Mouse (Mus musculus): ENCODE results near the gene Pdcl3.

The Pdcl3 gene

GRCm38 (mm10) chr1:38985308-38985707 is at the start of gene Pdcl3:
Gene Pdcl3 (plus strand): TSS chr1:38985608.
- no peak for DNase-seq (ENCODE audit: low spot score)

GRCm38 (mm10) chr1:38936780-38937179 is 48.6 kb upstream of the Pdcl3 start:
- DNase-seq (ENCODE audit: low spot score) = peak; percentile 38

GRCm38 (mm10) chr1:38938849-38939248 is 46.6 kb upstream of the Pdcl3 start, which contains the start of gene Nms:
Gene Nms (plus strand): TSS chr1:38939149.
- DNase-seq (ENCODE audit: low spot score) = no peak

DNA sequence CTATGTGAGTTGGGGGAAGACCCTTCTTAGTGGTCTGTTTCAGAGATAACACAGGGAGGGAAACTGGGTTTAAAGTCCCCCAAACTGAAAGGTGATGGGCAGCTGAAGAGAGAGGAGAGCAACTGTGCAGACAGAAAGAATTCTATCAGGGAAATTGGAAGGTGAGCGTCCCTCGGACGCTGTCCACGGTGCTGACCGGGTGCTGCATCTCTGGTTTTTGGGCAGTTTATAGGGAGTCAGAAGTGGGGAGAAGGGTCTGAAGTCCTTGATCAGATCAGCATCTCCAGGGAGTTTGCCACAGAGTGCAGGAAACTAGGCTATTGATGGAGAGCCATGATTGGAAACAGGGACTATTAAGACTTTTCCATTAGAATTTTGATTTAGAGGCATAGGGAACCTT is 45.8 kb upstream of the Pdcl3 start:
- DNase-seq (ENCODE audit: low spot score) = no peak

DNA sequence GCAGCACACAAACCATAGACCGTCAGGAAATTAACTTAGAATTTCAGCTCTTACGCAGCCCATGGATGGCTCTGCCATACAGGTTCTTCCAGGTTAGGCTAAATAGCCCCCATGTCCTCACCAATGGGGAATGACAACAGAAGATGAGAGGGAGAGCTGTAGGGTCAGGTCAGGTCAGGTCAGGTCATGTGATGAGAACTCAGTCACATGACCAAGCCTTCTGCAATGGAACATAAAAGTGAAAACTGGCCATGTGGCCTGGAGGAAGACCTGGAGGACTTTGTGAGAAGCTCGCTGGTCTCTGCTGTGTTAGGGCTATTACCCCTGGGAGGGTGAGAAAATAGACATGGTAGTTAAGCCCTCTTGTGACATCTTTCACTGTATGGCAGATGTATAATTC is 29.0 kb upstream of the Pdcl3 start:
- no peak for DNase-seq (ENCODE audit: low spot score)

- no peak for DNase-seq (ENCODE audit: low spot score)
Measured at GRCm38 (mm10) chr1:38969116-38969515, 16.3 kb upstream of the Pdcl3 start.

DNA sequence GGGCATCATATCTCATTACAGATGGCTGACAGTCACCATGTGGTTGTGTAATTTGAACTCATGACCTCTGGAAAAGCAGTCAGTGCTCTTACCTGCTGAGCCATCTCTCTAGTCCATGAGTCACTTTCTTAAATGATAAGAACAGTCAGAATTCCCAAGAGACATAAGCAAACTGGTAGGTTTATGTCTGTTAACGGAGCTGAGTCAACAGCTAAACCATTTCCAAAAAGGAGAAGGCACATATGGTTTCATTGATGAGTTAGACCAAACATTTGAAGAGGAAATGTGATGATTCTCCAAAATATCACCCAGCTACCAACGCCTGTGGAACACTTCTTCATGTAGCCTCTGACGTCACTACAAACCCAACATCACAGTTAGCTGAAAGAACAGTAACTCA is 13.7 kb upstream of the Pdcl3 start:
- DNase-seq (ENCODE audit: low spot score) = no peak

DNA sequence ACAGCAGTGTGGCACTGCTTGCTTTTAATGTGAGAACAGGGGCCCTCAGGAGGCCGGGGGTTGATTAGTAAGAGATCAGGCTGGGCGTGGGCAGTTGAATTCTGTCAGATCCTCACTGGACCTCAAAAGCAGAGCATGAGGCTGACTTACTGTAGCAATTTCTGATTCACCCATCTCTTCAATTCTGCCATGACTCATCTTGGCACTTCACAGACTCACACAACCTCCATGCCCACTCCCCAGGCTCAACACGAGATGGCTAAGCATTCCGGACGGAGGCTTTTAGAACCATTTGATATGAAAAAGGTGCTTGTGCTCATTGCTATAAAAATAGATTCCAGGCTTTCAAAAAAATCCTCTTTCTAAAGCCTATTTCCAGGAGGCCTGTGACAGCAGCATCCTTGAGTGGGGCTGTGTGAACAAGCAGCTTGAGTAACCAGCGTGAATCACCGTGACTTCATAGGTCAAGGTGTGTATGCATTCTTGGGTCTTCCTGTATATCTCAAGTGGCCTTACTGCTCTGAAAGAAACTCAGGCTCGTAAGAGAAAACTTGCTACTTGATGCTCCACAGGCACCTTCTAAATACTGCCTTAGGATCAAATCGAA is 12.3 kb upstream of the Pdcl3 start:
- DNase-seq (ENCODE audit: low spot score) = no peak

GRCm38 (mm10) chr1:38979953-38980352 is 5.5 kb upstream of the Pdcl3 start:
- no peak for DNase-seq (ENCODE audit: low spot score)

- no peak for DNase-seq (ENCODE audit: low spot score)
Measured at GRCm38 (mm10) chr1:38983870-38984269, 1.5 kb upstream of the Pdcl3 start.

DNA sequence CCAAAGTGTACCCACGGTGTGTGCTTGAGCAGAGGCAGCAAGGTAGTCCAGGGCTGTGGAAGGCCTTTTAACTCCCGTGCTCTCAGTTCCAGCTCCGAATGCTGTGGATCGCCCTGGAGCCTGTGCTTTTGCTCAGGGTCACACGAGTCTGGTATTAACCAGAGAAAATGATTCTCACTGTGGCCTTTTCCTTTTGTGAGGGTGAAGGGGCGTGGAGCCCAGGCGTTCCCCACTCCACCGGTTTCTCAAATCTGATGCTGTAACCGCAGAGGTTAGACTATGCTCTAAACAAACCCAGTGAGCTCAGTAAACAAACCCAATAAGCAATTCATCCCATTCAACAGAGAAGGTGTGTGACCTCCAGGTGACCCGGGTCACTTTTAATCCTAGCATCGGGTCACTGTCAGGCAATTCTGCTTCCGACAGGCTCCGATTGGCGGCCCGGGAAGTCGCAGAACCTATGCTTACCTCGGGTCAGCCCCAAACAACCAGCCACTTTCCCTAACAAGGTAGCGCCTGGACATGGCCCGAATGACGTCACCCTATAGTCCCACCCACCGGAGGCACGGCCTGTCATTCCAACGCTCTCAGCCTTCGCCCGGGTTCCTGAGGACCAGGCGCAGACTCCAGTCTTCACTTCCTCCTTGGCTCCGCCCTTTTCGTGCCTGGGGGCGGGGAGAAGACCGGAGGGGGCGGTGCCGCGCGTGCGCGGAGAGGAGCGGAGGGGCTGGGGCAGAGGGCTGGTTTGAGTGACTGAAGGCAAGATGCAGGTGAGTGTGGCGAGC is 1.9 kb downstream of the Pdcl3 start:
- peak; percentile 91 for DNase-seq (ENCODE audit: low spot score)

DNA sequence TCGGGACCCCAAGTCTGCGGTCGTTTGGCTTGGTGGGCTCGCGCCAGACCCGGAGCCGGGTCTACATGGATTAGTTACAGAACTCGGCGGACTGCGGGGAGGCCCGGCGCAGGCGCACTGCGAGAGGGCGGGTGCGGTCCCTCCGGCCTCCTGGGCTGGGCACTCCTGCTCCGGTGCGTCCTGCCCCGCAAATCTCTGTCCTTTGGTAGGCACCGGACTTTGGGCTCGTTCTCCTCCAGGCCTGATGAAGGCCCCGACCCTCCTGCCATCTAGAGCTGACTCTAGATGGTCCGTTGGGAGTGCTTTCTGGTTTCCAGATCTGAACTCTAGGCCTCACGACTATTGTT is 2.4 kb downstream of the Pdcl3 start:
- no peak for DNase-seq (ENCODE audit: low spot score)

DNA sequence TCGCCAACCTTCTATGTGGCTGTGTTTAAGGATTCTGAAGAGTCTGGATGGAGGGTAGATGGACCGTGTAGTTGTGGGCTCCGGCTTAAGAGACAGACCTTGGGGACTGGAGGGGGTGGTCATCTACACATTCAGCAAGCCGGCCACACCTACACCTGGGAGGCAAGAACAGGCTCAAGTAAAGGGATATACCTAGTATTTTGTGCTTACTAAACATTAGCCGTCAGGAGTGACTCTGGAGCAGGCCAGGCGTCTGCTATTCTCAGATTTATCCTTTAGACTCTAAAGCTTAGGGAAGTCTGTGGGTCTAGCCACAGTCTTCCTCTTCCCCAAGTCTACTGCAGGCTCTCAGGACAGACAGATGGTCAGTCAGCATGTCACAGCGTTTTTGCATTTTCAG is 2.9 kb downstream of the Pdcl3 start:
- no peak for DNase-seq (ENCODE audit: low spot score)

DNA sequence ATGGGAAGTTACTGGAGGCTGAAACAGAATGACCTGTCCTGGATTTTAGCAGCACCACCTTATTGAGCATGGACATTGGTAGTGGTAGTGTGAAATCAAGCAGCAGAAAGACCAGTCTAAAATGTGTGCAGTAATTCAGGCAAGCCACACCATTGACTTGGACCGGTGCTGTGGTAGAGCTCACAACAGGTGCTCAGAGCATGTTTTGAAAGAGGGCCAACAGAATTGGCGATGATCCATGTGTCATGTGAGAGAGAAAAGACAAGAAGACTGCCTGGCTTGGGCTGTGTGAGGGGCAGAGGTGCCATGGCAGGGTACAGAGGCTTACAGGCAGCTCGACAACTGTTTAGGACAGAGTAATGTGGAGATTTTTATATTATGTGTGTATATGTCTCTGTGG is 7.0 kb downstream of the Pdcl3 start:
- no peak for DNase-seq (ENCODE audit: low spot score)

- peak; percentile 32 for DNase-seq (ENCODE audit: low spot score)
Measured at GRCm38 (mm10) chr1:39001106-39001505, 15.7 kb downstream of the Pdcl3 start.

GRCm38 (mm10) chr1:39005751-39006354 is 20.4 kb downstream of the Pdcl3 start:
- DNase-seq (ENCODE audit: low spot score) = no peak

- no peak for DNase-seq (ENCODE audit: low spot score)
Measured at GRCm38 (mm10) chr1:39006830-39007829, 21.7 kb downstream of the Pdcl3 start.

- no peak for DNase-seq (ENCODE audit: low spot score)
Measured at GRCm38 (mm10) chr1:39010583-39011021, 25.2 kb downstream of the Pdcl3 start.

- DNase-seq (ENCODE audit: low spot score) = no peak
Measured at GRCm38 (mm10) chr1:39012576-39012975, 27.2 kb downstream of the Pdcl3 start.

GRCm38 (mm10) chr1:39013843-39014242 is 28.4 kb downstream of the Pdcl3 start:
- no peak for DNase-seq (ENCODE audit: low spot score)

DNA sequence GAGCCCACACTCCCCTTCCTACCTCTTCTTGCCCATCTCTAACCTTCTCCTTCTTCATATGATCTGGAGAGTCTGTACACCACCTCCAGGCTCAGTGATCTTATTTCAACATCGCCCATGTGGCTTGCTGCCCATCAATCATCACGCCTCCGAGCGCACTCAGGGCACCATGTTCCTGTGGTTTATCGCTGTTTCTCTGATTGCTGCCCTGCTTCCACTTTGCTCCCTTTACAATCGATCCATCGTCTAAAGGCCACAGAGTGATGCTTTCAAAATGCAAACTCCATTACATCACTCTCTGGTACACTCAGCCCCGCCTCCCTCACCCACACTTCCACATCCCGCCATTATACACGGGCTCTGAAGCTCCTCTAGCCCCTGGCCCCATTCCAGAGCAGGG is 30.1 kb downstream of the Pdcl3 start:
- DNase-seq (ENCODE audit: low spot score) = no peak

GRCm38 (mm10) chr1:39017871-39018270 is 32.5 kb downstream of the Pdcl3 start:
- no peak for DNase-seq (ENCODE audit: low spot score)
